Mouse (Mus musculus) ZHBTc4 (cell line): ENCODE measurements around the gene Il5ra.

Experiments used
- DNase-seq: peaks from one replicate; pipeline ENCODE4 v3.0.0-alpha.2; 2011; ENCODE audit warnings: low read depth, low spot score

Il5ra gene

GRCm38 (mm10) chr6:106748887-106749388 is at the start of gene Il5ra:
TSS of gene Il5ra (minus strand) at chr6:106749037.
- no peak for DNase-seq

- DNase-seq, result no peak
Measured at GRCm38 (mm10) chr6:106794094-106794814, 45.4 kb upstream of the Il5ra start.

GRCm38 (mm10) chr6:106793621-106794020 is 44.8 kb upstream of the Il5ra start:
- no peak for DNase-seq

- DNase-seq, result no peak
Measured at GRCm38 (mm10) chr6:106793088-106793487, 44.3 kb upstream of the Il5ra start.

- DNase-seq, result no peak
Measured at GRCm38 (mm10) chr6:106792486-106792885, 43.6 kb upstream of the Il5ra start.

GRCm38 (mm10) chr6:106791429-106791828 is 42.6 kb upstream of the Il5ra start:
- DNase-seq, result no peak

- DNase-seq, result no peak
Measured at GRCm38 (mm10) chr6:106787138-106787537, 38.3 kb upstream of the Il5ra start.

GRCm38 (mm10) chr6:106770046-106770445 is 21.2 kb upstream of the Il5ra start:
- no peak for DNase-seq

- peak; percentile 30 for DNase-seq
Measured at GRCm38 (mm10) chr6:106769290-106769866, 20.5 kb upstream of the Il5ra start.

- DNase-seq, result peak; percentile 98
Measured at GRCm38 (mm10) chr6:106768640-106769289, 19.9 kb upstream of the Il5ra start, which contains the start of gene Trnt1. TSS of gene Trnt1 (plus strand) at chr6:106769120.

GRCm38 (mm10) chr6:106766774-106767173 is 17.9 kb upstream of the Il5ra start:
- no peak for DNase-seq

- no peak for DNase-seq
Measured at GRCm38 (mm10) chr6:106765892-106766291, 17.1 kb upstream of the Il5ra start.

GRCm38 (mm10) chr6:106761486-106761885 is 12.6 kb upstream of the Il5ra start:
- DNase-seq, result no peak

GRCm38 (mm10) chr6:106760473-106761218 is 11.8 kb upstream of the Il5ra start:
- DNase-seq, result no peak

GRCm38 (mm10) chr6:106758299-106758698 is 9.5 kb upstream of the Il5ra start:
- no peak for DNase-seq

- no peak for DNase-seq
Measured at GRCm38 (mm10) chr6:106750291-106750690, 1.5 kb upstream of the Il5ra start.

- DNase-seq, result no peak
Measured at GRCm38 (mm10) chr6:106747804-106748203, 1.0 kb downstream of the Il5ra start.

- DNase-seq, result no peak
Measured at GRCm38 (mm10) chr6:106747251-106747650, 1.6 kb downstream of the Il5ra start.

- DNase-seq, result no peak
Measured at GRCm38 (mm10) chr6:106745673-106746394, 3.0 kb downstream of the Il5ra start.

GRCm38 (mm10) chr6:106743556-106744233 is 5.1 kb downstream of the Il5ra start:
- DNase-seq, result no peak
